Mouse (Mus musculus) kidney, postnatal 0 days (tissue): ENCODE measurements around the gene Myh9. TPM values are rescaled to one million over a fixed set of nuclear protein-coding genes. Genes with fewer than 3 reads are reported as not detected.
"Not testable (repeated sequence)": the region's sequence is repeated elsewhere in the genome, so short reads cannot be mapped to it uniquely, and the experiment has no call there.

ENCODE experiments used
- ATAC-seq: fragments of 200-750 bp; cut with Nextera tagmentation; replicated peaks from 2 replicates; pipeline ENCODE4 v1.8.0; 2017; ENCODE audit warnings: low read depth, moderate number of reproducible peaks, moderate TSS enrichment, moderate library complexity; ENCODE audit not compliant: low FRiP score
- DNase-seq: peaks from one replicate; pipeline ENCODE4 v3.0.0-alpha.2; 2016; ENCODE audit warnings: low spot score
- H3K27ac ChIP-seq: fragments of 300-500 bp; sonication (generic); 2 replicates; pipeline ENCODE4 v1.5.1; 2014; ENCODE audit warnings: mild to moderate bottlenecking
- H3K27me3 ChIP-seq: fragments of 300-500 bp; sonication (generic); 2 replicates; pipeline ENCODE4 v1.6.1; 2014; ENCODE audit warnings: low read length, mixed read lengths; ENCODE audit not compliant: insufficient read depth
- H3K36me3 ChIP-seq: fragments of 300-500 bp; sonication (generic); 2 replicates; pipeline ENCODE4 v1.6.1; 2014; ENCODE audit warnings: low read length, mixed read lengths; ENCODE audit not compliant: insufficient read depth
- H3K4me1 ChIP-seq: fragments of 300-500 bp; sonication (generic); replicated peaks from 2 replicates; pipeline ENCODE4 v1.6.1; 2014; ENCODE audit warnings: antibody characterized with exemption, low read length, mixed read lengths; ENCODE audit not compliant: insufficient read depth
- H3K4me2 ChIP-seq: fragments of 300-500 bp; sonication (generic); 2 replicates; pipeline ENCODE4 v1.6.1; 2014; ENCODE audit warnings: mild to moderate bottlenecking, low read length, moderate library complexity, mixed read lengths
- H3K4me3 ChIP-seq: fragments of 300-500 bp; sonication (generic); replicated peaks from 2 replicates; pipeline ENCODE4 v1.5.1; 2014; ENCODE audit warnings: low read depth, low read length
- H3K9ac ChIP-seq: fragments of 300-500 bp; sonication (generic); 2 replicates; pipeline ENCODE4 v1.6.1; 2014; ENCODE audit warnings: low read depth, low read length
- H3K9me3 ChIP-seq: fragments of 300-500 bp; sonication (generic); replicated peaks from 2 replicates; pipeline ENCODE4 v1.6.1; 2016; ENCODE audit warnings: low read length, inconsistent platforms, mixed read lengths
- CTCF ChIP-seq: IDR thresholded peaks from 2 replicates; pipeline ENCODE4 v1.5.1; 2016; ENCODE audit warnings: antibody characterized with exemption, low read depth, mild to moderate bottlenecking, moderate library complexity
- WGBS: fragments of 180-500 bp; shearing (Covaris S2); extraction: QIAGEN DNeasy Blood & Tissue Kit; methylation state at CpG from one replicate; pipeline ENCODE4 v1.1.7; 2014; 5-methylcytosine and 5-hydroxymethylcytosine counted together
- polyA plus RNA-seq: library from polyadenylated mRNA; unstranded; fragments of >200 nt; fragmentation: Nextera tagmentation; extraction: Ambion mirVana; gene quantifications from 2 replicates; pipeline ENCODE4 v1.2.1, GENCODE M21; 2015

Gene Myh9
- polyA plus RNA-seq, 1 experiment from 2014 or later = 52.9 TPM

DNA sequence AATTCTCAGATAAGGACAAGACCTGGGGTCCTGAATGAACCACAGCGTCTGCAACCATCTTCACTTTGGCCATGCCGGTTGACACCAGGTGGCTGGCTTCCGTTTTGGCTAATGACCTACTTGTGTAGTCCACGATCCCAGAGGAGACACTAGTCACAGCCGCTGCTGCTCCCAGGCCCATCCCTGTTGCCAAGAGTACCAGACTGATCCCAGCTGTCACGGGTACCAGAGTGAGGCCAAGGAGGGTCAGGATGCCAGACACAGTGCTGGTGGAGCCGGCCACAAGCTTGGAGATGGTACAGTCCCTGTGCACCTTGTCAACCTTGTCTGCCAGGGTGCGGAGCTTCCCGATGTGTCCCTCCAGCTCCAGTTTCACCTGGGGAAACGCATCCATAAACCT, 92.3 kb downstream of the Myh9 start:
- Histone ChIP-seq H3K36me3 (no peaks in the 10 kb centered on the region), H3K4me3 (no peak overlapping the region), H3K27me3 (no peaks in the 10 kb centered on the region), H3K9ac (no peak overlapping the region), H3K9me3 (no peaks in the 10 kb centered on the region), H3K27ac (no peak overlapping the region), H3K4me2 (no peak overlapping the region), H3K4me1 (no peaks in the 10 kb centered on the region)
- no peak for TF ChIP-seq CTCF
- DNase-seq (no peak), ATAC-seq (no peak)
- WGBS = 83% methylated on average over 10 of the region's 10 CpGs

GRCm38 (mm10) chr15:77748414-77748813, 93.6 kb downstream of the Myh9 start:
- Histone ChIP-seq H3K27me3 (no peaks in the 10 kb centered on the region), H3K4me1 (no peaks in the 10 kb centered on the region), H3K4me3 (no peak overlapping the region), H3K9ac (no peak overlapping the region), H3K9me3 (no peaks in the 10 kb centered on the region), H3K4me2 (no peak overlapping the region), H3K27ac (no peak overlapping the region), H3K36me3 (no peaks in the 10 kb centered on the region)
- WGBS = 82% methylated on average over 3 of the region's 3 CpGs
- no peak for DNase-seq
- no peak for ATAC-seq
- TF ChIP-seq CTCF = no peak

DNA sequence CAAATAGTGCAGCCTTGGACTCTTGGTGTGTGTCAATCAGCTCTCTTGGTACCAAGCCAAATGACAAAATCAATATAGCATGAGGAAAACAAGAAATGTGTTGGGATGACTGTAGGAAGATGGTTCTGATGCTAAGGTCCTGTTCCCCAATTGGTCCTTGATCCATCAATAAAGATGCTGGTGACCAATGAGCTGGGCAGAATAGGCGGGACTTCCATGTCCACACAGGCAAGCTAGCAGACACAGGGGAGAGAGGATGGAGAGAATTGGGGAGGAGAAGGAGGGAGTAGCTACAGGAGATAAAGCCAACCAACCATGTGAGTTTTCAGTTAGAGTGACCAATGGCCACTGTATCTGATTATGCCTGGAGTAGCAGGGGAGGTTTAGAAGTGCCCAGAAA, 95.6 kb downstream of the Myh9 start:
- no peak overlapping the region for H3K27ac ChIP-seq
- DNase-seq = no peak
- H3K9ac ChIP-seq = no peak overlapping the region
- TF ChIP-seq CTCF = no peak
- no peaks in the 10 kb centered on the region for H3K9me3 ChIP-seq
- WGBS = 88% methylated on average over 1 of the region's 1 CpGs
- H3K27me3 ChIP-seq = no peaks in the 10 kb centered on the region
- H3K36me3 ChIP-seq = no peaks in the 10 kb centered on the region
- no peak for ATAC-seq
- H3K4me1 ChIP-seq = no peaks in the 10 kb centered on the region
- no peak overlapping the region for H3K4me2 ChIP-seq
- H3K4me3 ChIP-seq = no peak overlapping the region

DNA sequence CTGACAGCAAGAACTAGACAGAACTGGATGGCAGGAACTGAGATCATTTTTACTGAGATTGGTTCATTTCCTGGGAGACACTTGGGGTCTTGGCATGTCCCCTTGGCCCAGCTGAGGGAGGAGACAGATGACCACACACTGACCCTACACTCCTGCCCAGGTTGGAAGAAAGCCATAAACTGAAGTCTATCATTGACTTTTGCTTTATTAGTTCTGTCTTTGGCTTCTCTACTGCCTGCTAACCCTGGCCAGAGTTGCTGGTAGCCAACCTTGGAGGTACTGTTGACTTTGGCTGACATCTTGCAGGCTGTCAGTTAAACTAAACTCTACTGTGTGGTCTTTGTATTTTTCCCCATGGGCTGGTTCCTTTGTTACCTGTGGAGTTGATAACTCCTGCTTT, 96.9 kb downstream of the Myh9 start:
- H3K4me1 ChIP-seq = no peaks in the 10 kb centered on the region
- TF ChIP-seq CTCF = no peak
- no peak overlapping the region for H3K27ac ChIP-seq
- H3K4me2 ChIP-seq = no peak overlapping the region
- DNase-seq = no peak
- no peak overlapping the region for H3K9ac ChIP-seq
- H3K9me3 ChIP-seq = no peaks in the 10 kb centered on the region
- no peaks in the 10 kb centered on the region for H3K27me3 ChIP-seq
- no peaks in the 10 kb centered on the region for H3K36me3 ChIP-seq
- no peak overlapping the region for H3K4me3 ChIP-seq
- no peak for ATAC-seq

- ATAC-seq = no peak
- Histone ChIP-seq H3K9me3 (no peaks in the 10 kb centered on the region), H3K27ac (no peak overlapping the region), H3K4me2 (no peak overlapping the region), H3K4me3 (no peak overlapping the region), H3K36me3 (no peaks in the 10 kb centered on the region), H3K9ac (no peak overlapping the region), H3K4me1 (no peaks in the 10 kb centered on the region), H3K27me3 (no peaks in the 10 kb centered on the region)
- WGBS = 27% methylated on average over 5 of the region's 5 CpGs
- DNase-seq = no peak
- no peak for TF ChIP-seq CTCF
These were observed 97.3 kb downstream of the Myh9 start for GRCm38 (mm10) chr15:77744632-77745031.

DNA sequence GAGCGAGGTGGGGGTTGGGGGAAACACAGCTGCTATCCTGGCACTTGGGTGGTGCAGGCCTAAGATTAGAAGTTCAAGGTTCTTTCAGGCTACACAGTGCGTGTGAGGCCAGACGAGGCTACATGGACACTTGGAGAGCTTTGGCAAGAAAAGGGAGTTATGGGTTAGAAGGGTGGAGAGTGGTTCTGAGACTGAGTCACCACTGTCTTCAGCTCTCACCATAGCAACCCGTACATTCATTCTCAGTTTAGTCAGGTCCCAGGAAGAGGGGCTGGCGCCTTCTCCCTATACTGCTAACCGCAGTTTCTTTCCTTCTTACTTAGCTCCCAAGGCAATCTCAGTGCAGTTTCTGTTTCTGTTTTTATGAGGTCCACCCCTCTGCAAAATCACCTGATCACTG, 100.4 kb downstream of the Myh9 start:
- ATAC-seq, H3K9ac ChIP-seq, H3K27me3 ChIP-seq, DNase-seq, H3K4me1 ChIP-seq, H3K4me2 ChIP-seq, H3K36me3 ChIP-seq, H3K9me3 ChIP-seq, H3K4me3 ChIP-seq, H3K27ac ChIP-seq: not testable (repeated sequence)
- WGBS = 87% methylated on average over 6 of the region's 6 CpGs

DNA sequence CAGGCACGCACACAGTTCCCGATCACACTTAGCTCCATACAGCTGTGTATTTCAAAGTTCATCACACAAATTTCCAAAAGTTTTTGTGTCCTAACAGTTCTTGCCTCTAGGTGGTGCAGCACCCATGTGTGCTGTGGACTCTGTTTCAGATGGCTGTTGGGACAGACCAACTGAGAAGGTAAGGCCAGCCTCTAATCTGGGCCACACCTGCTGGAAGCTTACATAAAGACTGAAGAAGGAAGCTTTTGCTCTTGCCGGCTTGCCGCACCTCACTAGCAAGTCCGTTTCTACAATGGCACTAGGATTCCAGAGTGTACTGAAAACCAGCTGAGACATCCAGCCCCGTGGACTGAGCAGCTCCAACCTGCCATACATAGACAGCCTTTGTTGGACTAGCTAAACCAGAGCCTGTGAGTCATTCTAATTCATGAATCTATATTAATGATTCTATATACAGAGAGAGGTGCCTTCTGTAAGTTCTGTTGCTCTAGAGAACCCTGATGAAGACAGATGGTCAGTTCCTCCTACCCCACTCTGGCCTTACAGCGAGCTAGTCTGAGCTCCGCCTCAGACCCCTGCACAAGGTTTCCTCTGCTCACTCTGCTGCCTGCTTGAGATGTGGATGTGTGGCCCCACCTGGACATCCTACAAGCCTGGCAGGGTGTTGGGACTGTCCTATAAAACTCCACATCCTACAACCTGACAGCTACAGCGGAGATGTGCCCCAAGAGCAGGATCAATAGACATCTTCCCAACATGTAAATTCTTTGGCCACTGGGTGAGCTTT, 101.3 kb downstream of the Myh9 start:
- H3K9ac ChIP-seq = no peak overlapping the region
- no peaks in the 10 kb centered on the region for H3K36me3 ChIP-seq
- no peaks in the 10 kb centered on the region for H3K4me1 ChIP-seq
- no peak overlapping the region for H3K4me3 ChIP-seq
- DNase-seq (no peak), ATAC-seq (no peak; the same call in 1 of the 2 replicates)
- H3K27ac ChIP-seq = no peak overlapping the region
- WGBS = 74% methylated on average over 9 of the region's 9 CpGs
- TF ChIP-seq CTCF = peak; percentile 64
- H3K9me3 ChIP-seq = no peaks in the 10 kb centered on the region
- no peaks in the 10 kb centered on the region for H3K27me3 ChIP-seq
- H3K4me2 ChIP-seq = no peak overlapping the region

DNA sequence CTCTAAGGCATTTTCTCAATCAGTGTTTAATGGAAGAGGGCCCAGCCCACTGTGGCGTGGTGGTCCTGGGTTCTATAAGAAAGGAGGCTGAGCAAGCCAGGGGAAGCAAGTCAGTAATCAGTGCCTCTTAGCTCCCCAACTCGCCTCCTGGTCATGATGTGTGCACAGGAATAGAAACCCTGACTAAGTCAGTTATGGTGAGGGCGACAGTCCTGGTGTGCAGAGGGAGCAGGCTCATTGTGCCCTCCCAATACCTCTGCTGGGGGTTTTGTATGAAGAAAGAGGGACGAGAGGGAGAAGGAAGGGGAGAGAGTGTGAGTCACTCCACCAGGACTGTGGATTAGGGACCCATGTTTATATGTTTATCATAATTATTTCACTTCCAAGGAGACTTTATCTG, 108.1 kb downstream of the Myh9 start:
- H3K4me3 ChIP-seq, ATAC-seq, H3K4me2 ChIP-seq, H3K27me3 ChIP-seq, H3K9ac ChIP-seq, H3K36me3 ChIP-seq, H3K27ac ChIP-seq, H3K9me3 ChIP-seq, DNase-seq, H3K4me1 ChIP-seq: not testable (repeated sequence)
- 64% methylated on average over 4 of the region's 4 CpGs for WGBS

- ATAC-seq, H3K36me3 ChIP-seq, H3K9ac ChIP-seq, DNase-seq, H3K4me3 ChIP-seq, H3K4me2 ChIP-seq, H3K27me3 ChIP-seq, H3K4me1 ChIP-seq, H3K27ac ChIP-seq, H3K9me3 ChIP-seq: not testable (repeated sequence)
- WGBS = 71% methylated on average over 8 of the region's 8 CpGs
These were observed 108.6 kb downstream of the Myh9 start for GRCm38 (mm10) chr15:77733380-77733779.
